In the genomic region with DNA sequence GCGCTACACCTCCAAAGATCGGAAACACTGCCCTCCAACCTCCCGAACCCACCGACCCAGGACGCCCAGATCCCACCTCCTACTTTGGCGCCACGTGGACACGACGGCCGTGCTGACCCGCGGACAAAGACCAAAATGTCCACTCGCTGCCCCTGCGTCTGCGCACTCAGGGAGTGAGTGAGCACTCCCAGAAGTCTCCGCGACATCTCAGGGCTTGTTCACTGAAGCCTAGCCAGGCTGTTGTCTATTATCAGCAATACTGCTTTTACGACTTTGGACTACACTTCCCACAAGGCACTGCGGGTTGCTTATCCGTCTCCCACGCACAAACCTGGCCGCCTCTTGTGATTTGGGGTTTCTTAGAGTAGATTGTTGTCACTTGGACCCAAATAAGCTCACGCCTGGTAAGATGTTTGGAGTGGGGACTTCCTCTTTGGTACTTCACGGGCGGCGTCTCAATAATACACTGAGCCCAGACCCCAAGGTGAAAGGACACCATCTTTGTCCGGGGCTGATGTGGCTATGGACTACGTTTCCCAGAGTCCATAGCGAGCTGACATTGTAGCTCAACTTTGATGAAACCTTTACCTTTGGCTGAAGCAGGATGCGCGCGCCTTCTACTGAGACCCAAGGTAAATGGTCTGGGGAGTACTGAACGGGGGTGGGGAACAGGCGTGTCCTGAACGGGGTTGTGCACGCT, we compare ENCODE assay signal across 8 mouse cellular contexts. TPM values are rescaled to one million over a fixed set of nuclear protein-coding genes. Genes with fewer than 3 reads are reported as not detected.
DNase-seq lines count a peak whose midpoint lies in the region; ATAC-seq and TF ChIP-seq lines count a peak whose summit lies in the region.

A gene (minus strand): TSS at position 168 of the 700 bp plus-strand sequence.

- peak within 1 kb of the TSS; percentile 79 for H3ac ChIP-seq in C2C12 (ENCODE audit: control insufficient read depth, insufficient read length, low read depth)

- DNase-seq in brain, embryonic 18.5 days (ENCODE audit: low read depth, low spot score) = peak; percentile 95
- peak; percentile 99 for DNase-seq in kidney, postnatal 0 days (ENCODE audit: low spot score)
- peak; percentile 87 for DNase-seq in liver, embryonic 11.5 days (ENCODE audit: low spot score)
- peak; percentile 94 for DNase-seq in naive thymus-derived CD4-positive, alpha-beta T cell, adult 2 months (ENCODE audit: low read depth)

- peak within 1 kb of the TSS; percentile 94 for H3K9ac ChIP-seq in heart, embryonic 12.5 days
- H3K9ac ChIP-seq in kidney, postnatal 0 days (ENCODE audit: low read depth, low read length) = peak within 1 kb of the TSS; percentile 67
- H3K9ac ChIP-seq in liver, embryonic 11.5 days (ENCODE audit: low read depth, low read length) = peak within 1 kb of the TSS; percentile 91
- H3K9ac ChIP-seq in stomach, embryonic 14.5 days (replicated peaks; ENCODE audit: low read depth, low read length) = peak within 1 kb of the TSS; percentile 83

- H3K79me3 ChIP-seq in C2C12 (ENCODE audit: low read depth) = peaks cover 47% of the 10 kb centered on the region

- peak within 1 kb of the TSS; percentile 69 for H3K4me2 ChIP-seq in heart, embryonic 12.5 days
- peak within 1 kb of the TSS; percentile 65 for H3K4me2 ChIP-seq in kidney, postnatal 0 days (ENCODE audit: low read length)
- peak within 1 kb of the TSS; percentile 72 for H3K4me2 ChIP-seq in liver, embryonic 11.5 days
- peak within 1 kb of the TSS; percentile 80 for H3K4me2 ChIP-seq in stomach, embryonic 14.5 days (replicated peaks; ENCODE audit: low read depth, low read length)

- peak; percentile 95 for ATAC-seq in erythroid progenitor cell, adult 5-6 weeks (replicated peaks; ENCODE audit: low FRiP score, poor library complexity, severe bottlenecking)
- peak; percentile 98 for ATAC-seq in heart, embryonic 12.5 days (ENCODE audit: insufficient number of reproducible peaks, low FRiP score)
- peak; percentile 95 for ATAC-seq in kidney, postnatal 0 days (replicated peaks; ENCODE audit: low FRiP score, low read depth)
- ATAC-seq in liver, embryonic 11.5 days (replicated peaks; ENCODE audit: low FRiP score) = peak; percentile 97
- peak; percentile 97 for ATAC-seq in stomach, embryonic 14.5 days (ENCODE audit: insufficient number of reproducible peaks, insufficient read depth, low FRiP score, low read depth)

- H3K4me1 ChIP-seq in heart, embryonic 12.5 days (replicated peaks) = peaks cover 22% of the 10 kb centered on the region
- no peaks in the 10 kb centered on the region for H3K4me1 ChIP-seq in kidney, postnatal 0 days (replicated peaks; ENCODE audit: insufficient read depth, low read length)
- H3K4me1 ChIP-seq in liver, embryonic 11.5 days (replicated peaks; ENCODE audit: control insufficient read depth, insufficient read depth, low read length) = peaks cover 11% of the 10 kb centered on the region; the same call in 1 of the 2 replicates
- H3K4me1 ChIP-seq in stomach, embryonic 14.5 days (ENCODE audit: control insufficient read depth, insufficient read depth, low read length) = peaks cover 12% of the 10 kb centered on the region

- peak within 1 kb of the TSS; percentile 81 for H3K4me3 ChIP-seq in C2C12 (ENCODE audit: insufficient read depth, poor library complexity, severe bottlenecking)
- peak within 1 kb of the TSS; percentile 87 for H3K4me3 ChIP-seq in heart, embryonic 12.5 days
- peak within 1 kb of the TSS; percentile 46 for H3K4me3 ChIP-seq in kidney, postnatal 0 days (replicated peaks; ENCODE audit: low read depth, low read length)
- H3K4me3 ChIP-seq in liver, embryonic 11.5 days (ENCODE audit: low read depth, low read length) = peak within 1 kb of the TSS; percentile 75
- peak within 1 kb of the TSS; percentile 67 for H3K4me3 ChIP-seq in stomach, embryonic 14.5 days (ENCODE audit: low read depth, low read length)

- peaks cover 49% of the 10 kb centered on the region for H3K79me2 ChIP-seq in C2C12 (ENCODE audit: control insufficient read depth, insufficient read depth)

- WGBS in heart, embryonic 12.5 days = under 1% methylated on average over 36 of the region's 36 CpGs
- WGBS in kidney, postnatal 0 days = under 1% methylated on average over 36 of the region's 36 CpGs
- WGBS in liver, embryonic 11.5 days = under 1% methylated on average over 36 of the region's 36 CpGs
- under 1% methylated on average over 36 of the region's 36 CpGs for WGBS in stomach, embryonic 14.5 days

- peaks cover 7% of the 10 kb centered on the region for H3K9me3 ChIP-seq in heart, embryonic 12.5 days (replicated peaks)
- no peaks in the 10 kb centered on the region for H3K9me3 ChIP-seq in kidney, postnatal 0 days (replicated peaks; ENCODE audit: low read length)
- peaks cover 27% of the 10 kb centered on the region for H3K9me3 ChIP-seq in liver, embryonic 11.5 days (ENCODE audit: control insufficient read depth, low read length)
- peaks cover 22% of the 10 kb centered on the region for H3K9me3 ChIP-seq in stomach, embryonic 14.5 days (ENCODE audit: control insufficient read depth, low read depth, low read length)

- peaks cover 27% of the 10 kb centered on the region for H3K36me3 ChIP-seq in C2C12 (ENCODE audit: control insufficient read depth, insufficient read depth)
- H3K36me3 ChIP-seq in heart, embryonic 12.5 days = peaks cover 34% of the 10 kb centered on the region
- 0 out of 2 replicates have a peak, but pooled peaks cover 3% of the 10 kb centered on the region for H3K36me3 ChIP-seq in kidney, postnatal 0 days (ENCODE audit: insufficient read depth, low read length)
- peaks cover 30% of the 10 kb centered on the region for H3K36me3 ChIP-seq in liver, embryonic 11.5 days (ENCODE audit: control insufficient read depth, insufficient read depth, low read length)
- H3K36me3 ChIP-seq in stomach, embryonic 14.5 days (ENCODE audit: control insufficient read depth, insufficient read depth, low read length) = peaks cover 8% of the 10 kb centered on the region

- no peak for TF ChIP-seq CTCF in C2C12 (IDR thresholded peaks at IDR 0.05; ENCODE audit: control insufficient read depth, insufficient read depth, insufficient read length)
- no peak for TF ChIP-seq CTCF in kidney, postnatal 0 days (IDR thresholded peaks at IDR 0.05; ENCODE audit: low read depth)

- peak within 1 kb of the TSS; percentile 94 for H3K27ac ChIP-seq in heart, embryonic 12.5 days (ENCODE audit: poor library complexity, severe bottlenecking)
- H3K27ac ChIP-seq in kidney, postnatal 0 days = peak within 1 kb of the TSS; percentile 84
- peak within 1 kb of the TSS; percentile 85 for H3K27ac ChIP-seq in liver, embryonic 11.5 days (ENCODE audit: low read depth, low read length)
- H3K27ac ChIP-seq in stomach, embryonic 14.5 days (ENCODE audit: low read length) = peak within 1 kb of the TSS; percentile 87

- H3K27me3 ChIP-seq in C2C12 (ENCODE audit: control insufficient read depth, insufficient read depth, insufficient read length) = no peaks in the 10 kb centered on the region
- no peaks in the 10 kb centered on the region for H3K27me3 ChIP-seq in heart, embryonic 12.5 days (replicated peaks)
- H3K27me3 ChIP-seq in kidney, postnatal 0 days (ENCODE audit: insufficient read depth, low read length) = no peaks in the 10 kb centered on the region
- H3K27me3 ChIP-seq in liver, embryonic 11.5 days (replicated peaks; ENCODE audit: control insufficient read depth, insufficient read depth, low read length) = no peaks in the 10 kb centered on the region
- H3K27me3 ChIP-seq in stomach, embryonic 14.5 days (ENCODE audit: control insufficient read depth, insufficient read depth, low read length) = no peaks in the 10 kb centered on the region

TF ChIP-seq in C2C12, 6 proteins besides CTCF, POLR2A, EP300 and RAD21:
- TF ChIP-seq USF1 (IDR thresholded peaks at IDR 0.05; ENCODE audit: low read depth) (peak; percentile 56), CEBPB (IDR thresholded peaks at IDR 0.05; ENCODE audit: low read depth) (no peak), MAX (IDR thresholded peaks at IDR 0.05) (peak; percentile 93)

RNA-seq across cellular contexts. Expression of the gene that starts here (rescaled TPM):
- polyA plus RNA-seq in C2C12 (2012; fragmentation: generic; extraction: Trizol) = 15.8 TPM
- total RNA-seq in erythroid progenitor cell, adult 5-6 weeks (2015; ENCODE audit: low replicate concordance) = 21.3 and 48.2 TPM in 2 replicates
- 33.2 and 35.6 TPM in 2 replicates for total RNA-seq in erythroid progenitor cell, adult 5-6 weeks (2017; ENCODE audit: low replicate concordance)
- 10.5 TPM in 2 replicates for polyA plus RNA-seq in heart, embryonic 12.5 days (2016; fragmentation: Nextera tagmentation; extraction: Ambion mirVana)
- 10.6 and 11.4 TPM in 2 replicates for polyA plus RNA-seq in kidney, postnatal 0 days (2015; fragmentation: Nextera tagmentation; extraction: Ambion mirVana)
- polyA plus RNA-seq in liver, embryonic 11.5 days (2014; fragmentation: Nextera tagmentation; extraction: Ambion mirVana) = 7.5 and 8.8 TPM in 2 replicates
- 19.6 and 22.3 TPM in 2 replicates for polyA plus RNA-seq in stomach, embryonic 14.5 days (2014; fragmentation: Nextera tagmentation; extraction: Ambion mirVana)

Comparison
In these comparisons a context has a peak if more than half of its experiments do, and no peak if none do; other contexts are left out.
1. Peak in every context shown above with its lines: DNase-seq, ATAC-seq, H3K4me3 ChIP-seq and H3K27ac ChIP-seq.